Mouse (Mus musculus) retina, postnatal 1 day (tissue): ENCODE results near the gene Hist1h1t.

Experiments used
- DNase-seq: peaks from one replicate; pipeline ENCODE4 v3.0.0-alpha.2; 2012

Hist1h1t gene

DNA sequence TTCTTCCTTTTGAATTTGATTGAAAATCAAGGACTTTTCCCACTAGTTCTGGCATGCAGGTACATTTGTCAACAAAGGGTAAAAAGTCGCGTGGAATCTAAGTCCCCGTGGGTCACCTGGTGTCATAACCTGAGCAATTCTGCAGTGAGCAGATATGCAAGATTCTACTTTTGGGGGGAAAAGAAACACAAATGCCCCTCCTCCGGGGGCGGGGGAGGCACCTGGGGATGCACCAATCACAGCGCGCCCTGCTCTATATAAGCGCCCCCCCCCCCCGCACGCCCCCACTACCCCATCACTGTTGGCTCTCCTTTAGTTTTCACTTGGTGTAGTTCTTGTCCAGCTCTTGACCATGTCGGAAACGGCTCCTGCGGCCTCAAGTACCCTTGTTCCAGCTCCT, at the start of gene Hist1h1t:
TSS of gene Hist1h1t (plus strand) at position 301 of the 400 bp plus-strand sequence.
- no peak for DNase-seq

DNA sequence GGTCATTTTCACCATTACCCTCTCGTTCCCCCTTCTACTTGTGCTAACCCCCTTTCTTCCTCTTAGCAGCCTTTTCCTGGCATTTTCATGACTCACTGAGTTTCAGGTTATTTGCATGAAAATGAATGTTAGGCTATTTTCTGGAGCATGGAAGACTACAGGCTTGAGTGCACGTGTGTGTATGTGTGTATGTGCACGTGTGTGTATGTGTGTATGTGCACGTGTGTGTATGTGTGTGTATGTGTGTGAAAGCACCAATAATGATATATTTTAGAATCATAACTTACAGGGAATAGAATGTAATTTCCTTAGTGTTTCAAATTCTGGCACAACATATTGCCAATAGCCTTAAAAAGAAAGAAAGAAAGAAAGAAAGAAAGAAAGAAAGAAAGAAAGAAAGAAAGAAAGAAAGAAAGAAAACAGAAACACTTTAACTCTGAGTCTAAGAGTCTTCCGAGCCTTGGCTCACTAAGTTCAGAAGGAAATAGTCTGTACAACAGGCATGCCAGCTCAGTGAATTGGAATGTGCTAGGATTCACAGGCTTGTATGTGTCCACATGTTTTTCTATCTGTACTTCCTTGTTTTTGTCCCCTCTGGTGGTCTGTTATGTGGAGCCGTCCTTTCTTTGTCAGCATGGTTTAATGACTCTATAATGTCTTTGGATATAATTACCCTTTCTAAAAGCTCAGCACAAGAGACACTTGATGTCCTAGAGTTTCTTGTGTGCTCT, 35.8 kb upstream of the Hist1h1t start:
- no peak for DNase-seq

DNA sequence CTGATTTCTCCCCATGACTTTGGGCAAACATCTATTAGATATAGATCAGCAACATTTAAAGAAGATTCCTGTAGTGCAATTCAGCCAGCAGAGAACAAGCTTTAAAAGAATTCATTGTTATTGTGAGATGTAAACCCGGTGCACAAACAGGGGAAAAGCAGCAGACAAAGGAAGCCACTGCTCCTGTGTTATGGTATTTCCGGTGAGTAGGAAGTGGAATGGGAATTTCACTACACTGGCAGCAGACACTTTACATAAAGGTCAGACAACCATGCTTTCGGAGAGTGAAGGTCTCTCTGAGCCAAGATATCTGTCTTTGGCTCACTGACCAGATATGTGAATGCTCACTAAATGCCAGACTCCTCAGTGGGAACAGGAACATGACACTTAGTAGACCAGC, 33.1 kb upstream of the Hist1h1t start:
- no peak for DNase-seq

DNA sequence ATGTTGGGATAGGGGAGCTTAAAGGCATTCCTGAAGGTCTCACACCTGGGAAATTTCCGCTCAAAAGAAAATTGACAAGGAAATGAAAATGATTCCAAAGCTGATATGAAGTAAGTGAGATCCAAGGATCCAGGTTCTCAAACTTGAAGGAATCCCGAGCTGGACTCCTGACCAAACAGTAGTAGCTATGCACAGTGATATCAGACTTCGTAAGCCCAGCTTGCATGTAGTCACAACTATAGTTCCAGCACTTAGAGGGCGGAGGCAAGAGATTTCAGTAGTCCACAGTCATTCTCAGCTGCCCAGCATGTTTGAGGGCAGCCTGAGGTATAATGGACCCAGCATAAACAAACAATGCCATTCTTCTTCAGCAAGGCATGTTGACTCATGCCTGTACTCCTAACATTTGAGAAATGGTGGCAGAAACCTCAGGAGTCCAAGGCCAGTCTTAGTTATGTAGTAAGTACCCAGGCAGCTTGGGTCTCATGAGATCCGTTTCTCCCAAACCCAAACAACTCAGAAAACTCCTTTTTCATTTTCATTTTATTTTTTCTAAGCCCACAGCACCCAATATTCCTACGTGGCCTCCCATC, 13.5 kb upstream of the Hist1h1t start:
- peak; percentile 11 for DNase-seq

DNA sequence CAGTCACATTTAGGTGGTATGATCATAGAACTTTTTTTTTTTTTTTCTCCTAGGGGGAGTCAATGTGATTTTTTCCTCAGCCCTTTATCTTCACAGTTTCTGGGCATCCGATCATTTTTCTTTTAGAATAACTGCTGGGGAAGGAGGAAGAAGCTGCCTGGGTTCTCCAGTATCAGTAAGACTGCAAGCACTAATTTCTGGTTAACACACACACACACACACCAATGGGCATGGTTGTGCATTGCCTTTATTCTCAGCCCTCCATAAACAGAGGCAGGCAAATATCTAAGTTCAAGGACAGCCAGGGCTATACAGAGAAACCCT, 13.0 kb upstream of the Hist1h1t start:
- no peak for DNase-seq

DNA sequence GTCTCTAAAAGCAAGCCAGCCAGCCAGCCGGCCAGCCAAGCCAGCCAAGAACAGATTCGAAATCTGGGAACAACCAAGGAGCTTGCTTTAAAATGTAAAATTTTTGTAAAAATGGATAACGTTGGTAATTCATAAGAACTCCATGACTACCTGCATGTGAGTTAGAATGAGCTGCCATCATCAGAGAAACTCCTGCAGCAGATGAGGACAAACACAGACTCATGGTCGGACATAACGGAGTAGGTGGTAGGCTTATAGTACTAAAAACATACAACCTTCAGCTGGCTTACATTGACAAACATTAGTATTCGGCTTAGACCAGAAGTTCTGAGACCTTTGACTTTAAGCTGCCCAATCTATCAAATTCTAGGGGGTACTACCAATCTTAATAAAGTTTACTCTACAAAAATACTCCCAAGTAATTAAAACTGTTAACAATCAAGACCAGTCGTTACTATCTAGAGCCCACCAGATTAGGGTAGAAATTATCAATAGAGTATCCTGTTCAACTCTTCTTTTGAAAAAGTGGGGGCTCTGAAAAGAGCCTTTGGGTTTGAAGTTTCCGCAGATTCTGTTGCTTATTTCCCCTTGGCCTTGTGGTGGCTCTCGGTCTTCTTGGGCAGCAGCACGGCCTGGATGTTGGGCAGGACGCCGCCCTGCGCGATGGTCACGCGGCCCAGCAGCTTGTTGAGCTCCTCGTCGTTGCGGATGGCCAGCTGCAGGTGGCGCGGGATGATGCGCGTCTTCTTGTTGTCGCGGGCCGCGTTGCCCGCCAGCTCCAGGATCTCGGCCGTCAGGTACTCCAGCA, 12.5 kb upstream of the Hist1h1t start:
- peak; percentile 46 for DNase-seq

DNA sequence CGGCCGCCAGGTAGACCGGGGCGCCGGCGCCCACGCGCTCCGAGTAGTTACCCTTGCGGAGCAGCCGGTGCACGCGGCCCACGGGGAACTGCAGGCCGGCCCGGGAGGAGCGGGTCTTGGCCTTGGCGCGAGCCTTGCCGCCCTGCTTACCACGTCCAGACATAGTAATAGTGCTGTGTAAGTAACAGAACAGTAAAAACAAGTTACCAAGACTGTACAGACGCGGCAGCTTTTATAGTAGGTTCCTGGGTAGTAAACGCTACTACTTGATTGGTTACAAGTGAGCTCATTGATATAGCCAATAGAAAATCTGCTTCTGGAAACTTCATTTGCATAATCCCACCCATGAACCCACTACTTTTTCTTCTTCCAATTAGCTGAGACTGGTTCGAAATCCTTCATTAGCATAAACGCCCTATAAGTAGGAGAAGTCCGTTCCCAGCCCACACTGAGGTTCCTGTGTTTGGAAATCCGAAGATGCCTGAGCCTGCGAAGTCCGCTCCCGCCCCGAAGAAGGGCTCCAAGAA, 11.8 kb upstream of the Hist1h1t start, which contains the start of the genes Hist1h2ac and Hist1h2bc:
TSS of gene Hist1h2ac (minus strand) at position 194 of the 527 bp plus-strand sequence.
TSS of gene Hist1h2bc (plus strand) at position 445 of the 527 bp plus-strand sequence.
- peak; percentile 99 for DNase-seq

DNA sequence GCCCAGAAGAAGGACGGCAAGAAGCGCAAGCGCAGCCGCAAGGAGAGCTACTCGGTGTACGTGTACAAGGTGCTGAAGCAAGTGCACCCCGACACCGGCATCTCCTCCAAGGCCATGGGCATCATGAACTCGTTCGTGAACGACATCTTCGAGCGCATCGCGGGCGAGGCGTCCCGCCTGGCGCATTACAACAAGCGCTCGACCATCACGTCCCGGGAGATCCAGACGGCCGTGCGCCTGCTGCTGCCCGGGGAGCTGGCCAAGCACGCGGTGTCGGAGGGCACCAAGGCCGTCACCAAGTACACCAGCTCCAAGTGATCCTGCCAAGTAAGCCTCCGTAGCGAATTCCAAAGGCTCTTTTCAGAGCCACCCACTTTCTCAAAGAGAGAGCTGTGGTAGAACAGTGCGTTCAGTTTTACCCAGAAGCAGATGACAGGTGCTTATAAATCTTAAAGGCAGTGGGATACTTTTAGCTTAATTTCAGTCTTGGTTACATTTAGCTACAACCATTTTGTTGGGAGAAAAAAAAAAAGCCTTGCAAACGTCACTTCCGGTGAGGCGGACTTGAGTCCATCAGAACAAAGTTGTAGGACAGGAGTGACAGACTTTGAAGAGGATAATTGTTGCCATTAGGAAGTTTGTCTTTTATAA, 11.2 kb upstream of the Hist1h1t start:
- peak; percentile 92 for DNase-seq

DNA sequence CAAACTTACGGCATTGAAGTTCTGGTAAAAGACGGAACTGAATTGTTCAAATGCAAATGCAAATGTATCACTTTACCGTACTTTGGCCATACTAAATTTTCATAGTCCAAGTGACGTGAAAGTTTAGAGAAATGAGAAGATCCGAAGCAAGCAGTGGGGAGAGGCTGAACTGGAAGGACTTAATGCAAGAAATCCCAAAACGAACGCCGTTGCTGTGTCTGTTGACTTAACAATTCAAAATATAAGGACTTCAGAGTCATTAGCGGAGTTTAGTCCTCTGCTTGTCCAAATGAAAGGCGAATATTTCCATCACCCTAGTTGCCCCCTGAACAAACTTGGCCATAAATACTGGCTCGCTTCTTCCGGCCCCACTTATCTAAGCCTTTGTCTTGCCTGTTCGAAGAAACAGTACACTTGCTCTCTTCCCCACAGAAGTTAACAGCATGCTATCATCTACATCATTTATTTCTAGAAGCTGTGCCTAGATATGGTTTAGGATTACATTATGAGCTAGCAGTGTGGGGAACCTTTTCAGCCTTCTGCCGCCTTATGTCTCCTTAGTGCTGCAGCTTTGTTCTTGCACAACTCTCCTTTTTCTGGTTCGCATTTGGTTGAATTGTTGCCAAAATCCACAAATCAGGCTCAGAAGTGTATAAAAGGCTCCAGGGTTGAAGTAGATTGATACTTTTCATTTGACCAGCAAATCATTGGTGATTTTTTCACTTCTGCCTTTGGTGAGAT, 10.3 kb upstream of the Hist1h1t start:
- DNase-seq: peak; percentile 48

DNA sequence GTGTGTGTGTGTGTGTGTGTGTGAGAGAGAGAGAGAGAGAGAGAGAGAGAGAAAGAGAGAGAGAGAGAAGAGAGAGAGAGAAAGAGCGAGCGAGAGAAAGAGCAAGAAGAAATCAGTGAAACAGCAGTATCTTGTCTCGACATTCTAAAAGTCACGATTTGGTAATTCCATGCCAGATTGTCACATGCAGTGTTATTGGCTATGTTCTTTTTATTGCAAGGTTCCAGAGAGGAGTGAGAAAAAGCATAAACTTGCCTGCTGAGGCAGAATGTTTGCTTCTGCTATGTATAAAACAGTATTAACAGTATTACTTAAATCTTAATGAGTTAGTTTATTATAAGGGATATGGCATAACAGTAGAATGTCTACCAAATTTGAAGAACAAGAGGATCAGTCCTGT, 9.6 kb upstream of the Hist1h1t start:
- DNase-seq: no peak

DNA sequence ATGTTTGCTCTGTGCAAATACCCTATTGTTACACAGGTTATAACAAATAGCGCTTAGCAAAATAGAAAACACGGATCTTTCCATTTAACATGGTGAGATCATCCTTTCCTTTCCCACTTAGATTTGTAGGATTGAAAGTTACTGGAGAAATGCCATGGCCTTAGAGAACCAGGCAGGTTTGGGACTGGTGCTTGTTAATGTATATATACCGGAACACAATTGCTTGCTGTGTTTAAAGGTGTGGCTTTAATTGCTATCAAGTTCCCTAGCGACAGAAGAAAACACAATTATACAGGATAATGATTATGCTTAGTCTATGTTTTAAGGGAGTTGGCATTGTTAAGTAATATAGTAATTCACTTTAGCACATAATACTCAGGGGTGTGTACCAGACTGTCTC, 8.4 kb upstream of the Hist1h1t start:
- DNase-seq: no peak

DNA sequence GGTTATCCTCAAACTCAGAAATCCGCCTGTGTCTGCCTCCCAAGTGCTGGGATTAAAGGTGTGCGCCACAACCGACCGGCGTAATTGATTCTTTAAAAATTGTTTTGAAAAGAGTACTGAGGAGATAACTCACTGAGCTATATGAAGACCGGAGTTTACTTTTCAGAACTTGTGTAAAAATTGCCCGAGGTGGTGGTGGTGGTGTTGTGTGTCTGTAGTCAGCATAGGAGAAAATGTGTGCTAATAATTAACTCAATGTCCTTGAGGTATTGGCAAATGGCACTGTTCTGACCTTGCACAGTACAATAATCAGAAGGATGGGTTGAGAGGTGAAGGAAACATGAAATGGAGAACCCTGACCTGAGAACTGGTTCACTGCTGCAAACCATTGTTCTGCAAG, 7.7 kb upstream of the Hist1h1t start:
- no peak for DNase-seq

DNA sequence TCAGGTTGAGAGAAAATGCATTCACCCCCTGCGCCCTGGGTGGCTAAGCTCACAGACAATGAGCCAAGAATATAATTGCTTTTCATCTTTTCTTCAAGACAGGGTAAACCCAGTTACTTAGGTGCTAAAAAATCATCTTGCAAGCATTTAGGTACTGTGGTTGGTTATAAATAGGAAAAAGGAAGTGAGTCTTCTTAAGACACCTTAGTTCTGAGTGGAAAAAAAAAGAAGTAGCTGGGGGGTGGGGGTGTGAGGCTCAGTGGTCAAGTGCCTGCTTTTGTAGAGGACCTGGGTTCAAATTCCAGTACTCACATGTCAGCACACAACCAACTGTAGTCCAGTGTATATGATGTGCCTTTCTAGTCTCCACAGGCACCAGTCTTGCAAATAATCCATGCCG, 6.7 kb upstream of the Hist1h1t start:
- DNase-seq: no peak

DNA sequence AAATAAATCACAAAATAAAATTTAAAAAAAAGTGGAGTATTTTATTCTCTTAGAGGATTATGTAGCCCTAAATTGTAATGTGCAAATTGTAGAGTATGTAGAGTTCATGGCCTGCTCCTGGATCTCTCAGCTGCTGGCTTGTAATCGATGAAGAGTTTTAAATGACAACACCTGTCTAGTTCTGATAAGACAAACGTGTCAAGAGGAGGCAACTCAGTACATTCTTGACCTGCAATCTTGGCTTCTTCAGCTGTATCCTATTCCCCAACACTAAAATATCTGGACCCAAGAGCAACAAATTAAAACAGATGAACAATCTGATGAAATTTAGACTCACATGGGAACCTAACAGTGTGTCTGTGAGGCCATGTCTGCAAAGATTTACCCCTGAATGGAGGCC, 6.2 kb upstream of the Hist1h1t start:
- DNase-seq: no peak

DNA sequence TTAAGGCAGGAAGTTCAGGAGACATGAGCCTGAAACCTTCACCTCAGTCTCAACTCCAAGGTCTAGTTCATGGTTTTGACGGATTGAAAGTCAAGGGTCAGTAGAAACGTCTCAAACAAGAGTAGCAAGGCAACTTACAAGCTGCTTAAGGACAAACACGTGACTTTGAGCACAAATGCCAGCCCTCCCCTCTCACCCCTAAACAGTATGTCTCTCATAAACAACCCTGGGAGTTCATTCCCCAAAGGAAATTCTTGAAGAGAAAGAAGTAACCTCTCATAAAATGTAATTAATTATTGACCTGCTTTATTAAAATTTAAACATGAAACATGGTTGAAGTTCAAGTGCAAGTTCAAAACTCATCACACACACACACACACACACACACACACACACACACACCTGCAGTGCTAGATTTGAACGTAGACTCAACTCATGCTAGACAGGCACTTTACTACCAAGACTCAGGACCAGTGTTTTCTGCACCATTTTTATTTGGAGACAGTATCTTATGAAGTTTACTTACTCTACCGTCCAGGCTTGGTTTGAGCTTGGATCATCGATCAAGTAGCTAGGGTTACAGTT, 1.7 kb upstream of the Hist1h1t start:
- DNase-seq: no peak

DNA sequence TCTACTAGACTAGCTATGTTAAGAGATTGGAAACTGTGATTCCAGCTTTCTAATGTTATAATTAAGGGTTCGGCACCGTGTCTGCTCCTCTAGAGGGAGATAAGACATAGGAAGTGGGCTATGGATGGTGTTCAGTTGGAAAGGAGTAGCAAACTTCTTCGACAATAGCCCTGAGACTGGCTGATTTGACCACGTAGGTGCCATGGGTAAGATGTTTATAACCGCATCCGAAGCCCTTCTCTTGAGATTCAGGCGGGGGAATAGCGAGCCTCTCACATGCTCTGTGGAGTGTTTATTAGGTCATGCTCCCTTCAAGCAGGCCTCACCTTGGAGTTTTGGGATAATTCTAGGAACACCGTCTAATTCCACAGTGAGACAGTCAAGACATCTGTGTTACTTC, 658 bp upstream of the Hist1h1t start:
- DNase-seq: no peak

DNA sequence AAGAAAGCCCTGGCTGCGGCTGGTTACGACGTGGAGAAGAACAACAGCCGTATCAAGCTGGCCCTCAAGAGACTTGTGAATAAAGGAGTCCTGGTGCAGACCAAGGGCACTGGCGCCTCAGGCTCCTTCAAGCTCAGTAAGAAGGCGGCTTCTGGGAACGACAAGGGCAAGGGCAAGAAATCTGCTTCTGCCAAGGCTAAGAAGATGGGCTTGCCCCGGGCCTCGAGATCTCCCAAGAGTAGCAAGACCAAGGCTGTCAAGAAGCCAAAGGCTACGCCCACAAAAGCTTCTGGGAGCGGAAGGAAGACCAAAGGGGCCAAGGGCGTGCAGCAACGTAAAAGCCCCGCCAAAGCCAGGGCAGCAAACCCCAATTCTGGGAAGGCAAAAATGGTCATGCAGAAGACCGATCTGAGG, 454 bp downstream of the Hist1h1t start:
- no peak for DNase-seq

DNA sequence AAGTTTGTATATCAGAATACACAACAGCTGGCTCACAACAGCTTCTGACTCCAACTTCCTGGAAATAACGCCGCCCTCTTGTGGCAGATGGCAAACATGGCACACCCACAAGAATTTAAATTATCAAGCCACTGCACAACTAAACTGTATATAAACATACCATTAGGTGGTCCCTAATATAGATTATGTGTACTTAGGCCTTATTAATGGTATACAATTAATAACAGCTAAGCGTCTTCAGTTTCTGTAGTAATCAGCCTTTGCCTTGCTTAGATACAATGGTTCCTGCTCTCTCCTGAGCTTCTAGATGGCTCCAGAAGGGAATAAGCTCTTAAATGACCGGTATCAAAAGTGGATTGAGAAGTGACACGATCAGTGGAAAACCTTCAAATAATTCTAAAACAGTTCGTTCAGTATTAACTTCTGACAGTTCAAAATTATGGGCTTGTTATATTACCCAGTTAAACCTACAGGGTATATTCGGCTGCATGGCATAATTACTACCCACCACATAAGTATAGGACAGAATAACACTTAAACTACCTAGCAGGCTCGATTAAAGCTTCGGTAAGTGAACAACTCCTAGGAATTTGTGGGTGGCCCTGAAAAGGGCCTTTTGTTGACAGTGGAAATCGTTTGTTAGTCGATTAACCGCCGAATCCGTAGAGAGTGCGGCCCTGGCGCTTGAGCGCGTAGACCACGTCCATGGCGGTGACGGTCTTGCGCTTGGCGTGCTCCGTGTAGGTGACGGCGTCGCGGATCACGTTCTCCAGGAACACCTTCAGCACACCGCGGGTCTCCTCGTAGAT, 2.1 kb downstream of the Hist1h1t start:
- DNase-seq: peak; percentile 83

DNA sequence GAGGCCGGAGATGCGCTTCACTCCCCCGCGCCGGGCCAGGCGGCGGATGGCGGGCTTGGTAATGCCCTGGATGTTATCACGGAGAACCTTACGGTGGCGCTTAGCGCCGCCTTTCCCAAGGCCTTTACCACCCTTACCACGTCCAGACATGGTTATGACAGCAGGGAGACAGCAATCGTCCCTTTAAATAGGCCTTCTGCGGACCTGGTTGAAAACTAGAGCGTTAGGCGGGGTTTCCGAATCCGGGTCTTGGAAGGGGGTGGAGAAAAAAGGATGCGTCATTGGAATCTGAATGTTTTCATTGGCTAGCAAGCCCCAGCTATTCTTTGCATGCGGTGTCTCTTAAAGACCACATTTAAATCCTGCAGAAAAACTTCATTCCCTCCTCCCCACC, 2.7 kb downstream of the Hist1h1t start, which contains the start of gene Hist1h4c:
TSS of gene Hist1h4c (minus strand) at position 155 of the 394 bp plus-strand sequence.
- peak; percentile 100 for DNase-seq

DNA sequence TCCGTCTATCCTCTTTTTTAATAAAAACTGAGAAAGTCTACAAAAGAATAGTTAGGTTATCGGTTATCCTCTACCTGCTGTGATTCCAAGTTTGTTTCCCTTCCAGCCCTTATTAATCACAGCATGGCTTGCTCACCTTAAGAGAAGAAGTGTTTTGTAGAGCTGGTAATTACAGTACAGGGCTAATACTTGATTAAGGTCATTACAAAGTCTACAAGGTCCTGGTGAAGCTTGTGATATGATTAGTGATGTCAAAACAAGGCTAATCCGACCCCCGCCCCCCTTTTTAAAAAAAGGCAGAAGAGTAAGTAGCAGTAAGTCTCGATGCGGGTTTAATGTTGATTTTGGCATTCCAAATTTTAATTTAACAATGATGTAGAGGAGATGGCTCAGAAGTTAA, 3.4 kb downstream of the Hist1h1t start:
- DNase-seq: peak; percentile 72

DNA sequence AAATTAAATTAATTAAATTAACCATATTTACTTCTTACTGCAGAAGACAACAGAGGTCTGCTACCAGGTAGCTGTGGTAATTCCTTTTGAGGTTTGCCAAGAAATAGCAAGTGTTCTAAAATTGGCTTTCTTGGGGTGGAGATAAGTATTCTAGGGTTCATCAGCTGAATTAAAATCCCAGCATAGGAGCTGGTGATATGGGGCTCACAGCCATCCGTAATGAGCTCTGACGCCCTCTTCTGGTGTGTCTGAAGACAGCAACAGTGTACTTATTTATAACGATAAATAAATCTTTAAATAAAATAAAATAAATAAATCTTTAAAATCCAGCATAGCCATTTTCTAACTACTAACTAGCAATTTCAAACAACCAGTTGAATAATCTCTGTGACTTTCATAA, 4.2 kb downstream of the Hist1h1t start:
- no peak for DNase-seq
